Mouse (Mus musculus): Measurements from ENCODE around the gene Mup2. TPM values are rescaled to one million over a fixed set of nuclear protein-coding genes. Genes with fewer than 3 reads are reported as not detected.

Mup2 gene
- polyA plus RNA-seq (2017; shearing (Covaris generic)) = not detected

DNA sequence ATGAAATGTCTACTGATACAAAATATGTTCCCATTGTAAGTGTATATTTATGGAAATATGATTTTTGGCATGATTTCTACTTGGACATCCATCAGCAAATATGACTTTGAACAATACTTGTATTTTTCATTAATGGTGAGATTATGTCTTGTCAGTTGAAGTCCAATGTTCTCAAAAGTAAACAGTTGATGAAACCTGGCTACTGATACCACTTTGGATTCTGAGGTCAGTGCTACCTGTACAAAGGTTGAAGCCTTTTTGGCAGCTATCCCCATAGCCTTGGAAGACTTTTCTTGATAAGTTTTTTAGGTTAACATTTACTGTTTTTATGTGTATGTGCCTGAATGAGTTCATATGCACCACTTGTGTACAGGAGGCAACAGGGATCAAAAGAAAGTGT, at the start of gene Mup2:
Mup2 (minus strand) TSS at position 101 of the 400 bp plus-strand sequence.

Other genes starting within 250 kb of the Mup2 start
- gene Slc46a2, start 239.2 kb downstream of the Mup2 start, polyA plus RNA-seq (2017; shearing (Covaris generic)) = not detected
- gene Mup4, start 193.6 kb downstream of the Mup2 start, polyA plus RNA-seq (2017; shearing (Covaris generic)) = not detected
- not detected for gene Mup6, start 190.0 kb downstream of the Mup2 start, polyA plus RNA-seq (2017; shearing (Covaris generic))
- not detected for gene Mup7, start 83.8 kb downstream of the Mup2 start, polyA plus RNA-seq (2017; shearing (Covaris generic))
- not detected for gene Mup8, start 68.3 kb upstream of the Mup2 start, polyA plus RNA-seq (2017; shearing (Covaris generic))

All from effector memory CD4-positive, alpha-beta T cell, adult 7 months (primary cell).